Mouse (Mus musculus): Measurements from ENCODE around the gene Idh3a. TPM values are rescaled to one million over a fixed set of nuclear protein-coding genes. Genes with fewer than 3 reads are reported as not detected.
A peak's percentile ranks its signal among the peaks of the same experiment; 100 is the strongest.

Idh3a gene
- polyA plus RNA-seq, 1 experiment from 2014 or later = 118 TPM

DNA sequence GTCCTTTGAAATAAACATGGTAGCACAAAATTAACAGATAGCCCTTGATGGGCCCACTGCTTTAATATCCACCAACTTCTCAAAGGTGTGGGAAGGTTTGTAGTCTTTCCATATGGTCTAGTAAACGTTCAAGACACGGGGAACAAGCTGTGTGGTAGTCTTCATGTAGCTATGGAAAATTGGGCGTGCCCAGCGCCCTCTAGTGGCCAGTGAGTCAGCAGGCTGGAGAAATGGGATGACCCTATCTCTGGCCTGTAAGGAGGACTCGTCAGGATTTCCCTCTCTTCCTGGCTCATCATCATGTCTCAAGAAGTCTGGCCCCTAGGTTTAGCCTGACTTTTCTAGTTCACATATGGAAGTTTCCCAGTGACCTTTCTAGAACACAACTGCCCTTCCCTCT lies 38.6 kb upstream of the Idh3a start:
- H3K4me1 ChIP-seq (replicated peaks; ENCODE audit: control insufficient read depth, insufficient read depth, low read length) = no peaks in the 10 kb centered on the region
- H3K36me3 ChIP-seq (ENCODE audit: control insufficient read depth, insufficient read depth, low read length) = no peaks in the 10 kb centered on the region
- no peak overlapping the region for H3K27ac ChIP-seq (ENCODE audit: low read depth, low read length)
- no peaks in the 10 kb centered on the region for H3K9me3 ChIP-seq (ENCODE audit: control insufficient read depth, low read length)
- DNase-seq (ENCODE audit: low spot score) = peak; percentile 73
- H3K4me3 ChIP-seq (ENCODE audit: low read depth, low read length) = no peak overlapping the region
- H3K4me2 ChIP-seq (replicated peaks; ENCODE audit: low read depth, low read length) = no peak overlapping the region
- no peak overlapping the region for H3K9ac ChIP-seq (ENCODE audit: low read depth, low read length)
- 29% methylated on average over 5 of the region's 5 CpGs for WGBS
- ATAC-seq (ENCODE audit: low FRiP score) = no peak
- no peaks in the 10 kb centered on the region for H3K27me3 ChIP-seq (ENCODE audit: control insufficient read depth, insufficient read depth, low read length)

DNA sequence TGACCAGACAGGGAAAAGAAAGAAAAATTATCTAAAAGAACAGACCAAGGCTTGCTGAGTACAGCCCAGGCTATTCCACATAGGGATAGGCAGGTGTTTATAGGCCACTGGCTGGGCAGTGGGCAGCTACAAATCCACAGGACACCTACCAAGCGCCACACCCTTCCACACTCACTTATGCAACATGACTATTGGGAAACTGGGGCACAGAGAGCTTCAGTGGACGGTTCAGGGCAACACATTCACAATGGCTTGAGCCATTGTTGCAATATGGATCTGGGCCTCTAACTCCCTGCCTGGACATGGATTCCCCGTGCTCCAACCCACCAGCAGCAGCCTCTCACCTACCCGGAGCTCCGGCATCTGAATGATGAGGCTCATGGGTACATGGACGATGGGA lies 36.7 kb upstream of the Idh3a start:
- 88% methylated on average over 6 of the region's 6 CpGs for WGBS
- Histone ChIP-seq H3K36me3 (ENCODE audit: control insufficient read depth, insufficient read depth, low read length) (no peaks in the 10 kb centered on the region), H3K4me2 (replicated peaks; ENCODE audit: low read depth, low read length) (no peak overlapping the region), H3K9me3 (ENCODE audit: control insufficient read depth, low read length) (no peaks in the 10 kb centered on the region), H3K27me3 (ENCODE audit: control insufficient read depth, insufficient read depth, low read length) (no peaks in the 10 kb centered on the region), H3K9ac (ENCODE audit: low read depth, low read length) (no peak overlapping the region), H3K4me3 (ENCODE audit: low read depth, low read length) (no peak overlapping the region), H3K27ac (ENCODE audit: low read depth, low read length) (no peak overlapping the region), H3K4me1 (replicated peaks; ENCODE audit: control insufficient read depth, insufficient read depth, low read length) (no peaks in the 10 kb centered on the region)
- DNase-seq (ENCODE audit: low spot score) (no peak), ATAC-seq (ENCODE audit: low FRiP score) (no peak)

DNA sequence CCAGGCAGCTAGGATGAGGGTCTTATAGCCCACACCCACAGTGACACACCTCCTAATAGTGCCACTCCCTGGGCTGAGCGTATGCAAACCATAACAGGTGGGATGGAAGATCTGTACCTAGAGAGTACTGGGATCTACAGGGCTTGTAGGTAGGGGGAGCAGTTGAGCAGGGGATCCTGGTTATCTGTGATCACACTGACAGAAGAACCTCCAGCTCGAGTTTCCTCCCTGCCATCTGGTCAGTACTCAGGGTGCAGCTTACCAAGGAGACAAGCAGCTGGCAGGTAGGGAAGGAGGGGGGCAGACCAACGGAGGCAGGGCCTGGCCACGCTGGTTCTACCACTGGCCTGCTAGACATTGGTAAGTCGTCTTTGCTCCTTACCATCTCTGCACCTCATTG lies 33.7 kb upstream of the Idh3a start:
- ATAC-seq (ENCODE audit: low FRiP score) = no peak
- peak; percentile 14 for DNase-seq (ENCODE audit: low spot score)
- Histone ChIP-seq H3K27ac (ENCODE audit: low read depth, low read length) (no peak overlapping the region), H3K27me3 (ENCODE audit: control insufficient read depth, insufficient read depth, low read length) (no peaks in the 10 kb centered on the region), H3K4me1 (replicated peaks; ENCODE audit: control insufficient read depth, insufficient read depth, low read length) (no peaks in the 10 kb centered on the region), H3K4me3 (ENCODE audit: low read depth, low read length) (no peak overlapping the region), H3K9ac (ENCODE audit: low read depth, low read length) (no peak overlapping the region), H3K4me2 (replicated peaks; ENCODE audit: low read depth, low read length) (no peak overlapping the region), H3K36me3 (ENCODE audit: control insufficient read depth, insufficient read depth, low read length) (no peaks in the 10 kb centered on the region), H3K9me3 (ENCODE audit: control insufficient read depth, low read length) (no peaks in the 10 kb centered on the region)
- 25% methylated on average over 5 of the region's 5 CpGs for WGBS

DNA sequence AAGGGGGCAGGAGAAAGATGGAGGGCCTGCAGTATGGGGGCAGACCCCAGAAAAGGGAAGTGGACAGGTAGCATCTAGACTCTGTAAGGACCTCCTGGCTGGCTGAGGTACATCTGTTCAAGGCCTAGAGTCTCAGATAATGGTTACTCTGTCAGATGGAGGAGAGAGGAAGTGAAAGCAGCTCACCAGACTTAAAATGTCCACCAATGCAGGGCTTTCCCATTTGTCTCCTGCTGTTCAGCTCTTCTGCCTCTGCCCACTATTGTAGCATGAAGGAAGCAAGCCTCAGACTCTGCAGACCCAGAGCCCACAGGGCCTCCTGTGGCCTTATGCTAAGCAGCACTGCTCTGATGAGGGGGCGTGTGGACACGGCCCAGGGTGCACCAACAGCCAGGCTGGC lies 31.1 kb upstream of the Idh3a start:
- DNase-seq (ENCODE audit: low spot score) = no peak
- H3K36me3 ChIP-seq (ENCODE audit: control insufficient read depth, insufficient read depth, low read length) = no peaks in the 10 kb centered on the region
- H3K9me3 ChIP-seq (ENCODE audit: control insufficient read depth, low read length) = no peaks in the 10 kb centered on the region
- no peaks in the 10 kb centered on the region for H3K4me1 ChIP-seq (replicated peaks; ENCODE audit: control insufficient read depth, insufficient read depth, low read length)
- no peak overlapping the region for H3K4me3 ChIP-seq (ENCODE audit: low read depth, low read length)
- no peak overlapping the region for H3K4me2 ChIP-seq (replicated peaks; ENCODE audit: low read depth, low read length)
- no peak for ATAC-seq (ENCODE audit: low FRiP score)
- no peak overlapping the region for H3K27ac ChIP-seq (ENCODE audit: low read depth, low read length)
- H3K9ac ChIP-seq (ENCODE audit: low read depth, low read length) = no peak overlapping the region
- WGBS = 68% methylated on average over 2 of the region's 2 CpGs
- no peaks in the 10 kb centered on the region for H3K27me3 ChIP-seq (ENCODE audit: control insufficient read depth, insufficient read depth, low read length)

DNA sequence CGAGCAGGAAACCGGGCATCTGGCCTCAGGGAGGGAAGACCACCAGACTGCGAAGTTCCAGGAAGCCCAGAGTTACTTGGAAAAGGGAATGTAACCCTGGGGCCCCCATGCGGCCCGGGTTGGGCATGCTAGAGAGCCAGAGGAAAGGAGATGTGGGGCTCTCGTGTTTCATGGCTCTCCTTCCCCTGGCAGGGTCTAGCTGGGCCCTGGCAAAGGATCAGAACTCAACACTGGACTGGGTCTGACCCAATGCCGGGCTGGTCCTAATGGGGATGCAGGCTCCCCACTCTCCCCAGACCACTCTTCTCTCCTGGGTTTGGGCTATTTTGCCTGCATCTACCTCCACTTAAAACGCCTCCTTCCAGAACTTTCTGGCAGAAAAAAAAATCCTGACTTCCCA lies 27.4 kb upstream of the Idh3a start:
- no peak overlapping the region for H3K4me3 ChIP-seq (ENCODE audit: low read depth, low read length)
- H3K27ac ChIP-seq (ENCODE audit: low read depth, low read length) = no peak overlapping the region
- H3K4me2 ChIP-seq (replicated peaks; ENCODE audit: low read depth, low read length) = no peak overlapping the region
- H3K27me3 ChIP-seq (ENCODE audit: control insufficient read depth, insufficient read depth, low read length) = no peaks in the 10 kb centered on the region
- ATAC-seq (ENCODE audit: low FRiP score) = no peak
- WGBS = 73% methylated on average over 8 of the region's 8 CpGs
- H3K9me3 ChIP-seq (ENCODE audit: control insufficient read depth, low read length) = no peaks in the 10 kb centered on the region
- H3K4me1 ChIP-seq (replicated peaks; ENCODE audit: control insufficient read depth, insufficient read depth, low read length) = no peaks in the 10 kb centered on the region
- H3K9ac ChIP-seq (ENCODE audit: low read depth, low read length) = no peak overlapping the region
- H3K36me3 ChIP-seq (ENCODE audit: control insufficient read depth, insufficient read depth, low read length) = no peaks in the 10 kb centered on the region
- DNase-seq (ENCODE audit: low spot score) = no peak

DNA sequence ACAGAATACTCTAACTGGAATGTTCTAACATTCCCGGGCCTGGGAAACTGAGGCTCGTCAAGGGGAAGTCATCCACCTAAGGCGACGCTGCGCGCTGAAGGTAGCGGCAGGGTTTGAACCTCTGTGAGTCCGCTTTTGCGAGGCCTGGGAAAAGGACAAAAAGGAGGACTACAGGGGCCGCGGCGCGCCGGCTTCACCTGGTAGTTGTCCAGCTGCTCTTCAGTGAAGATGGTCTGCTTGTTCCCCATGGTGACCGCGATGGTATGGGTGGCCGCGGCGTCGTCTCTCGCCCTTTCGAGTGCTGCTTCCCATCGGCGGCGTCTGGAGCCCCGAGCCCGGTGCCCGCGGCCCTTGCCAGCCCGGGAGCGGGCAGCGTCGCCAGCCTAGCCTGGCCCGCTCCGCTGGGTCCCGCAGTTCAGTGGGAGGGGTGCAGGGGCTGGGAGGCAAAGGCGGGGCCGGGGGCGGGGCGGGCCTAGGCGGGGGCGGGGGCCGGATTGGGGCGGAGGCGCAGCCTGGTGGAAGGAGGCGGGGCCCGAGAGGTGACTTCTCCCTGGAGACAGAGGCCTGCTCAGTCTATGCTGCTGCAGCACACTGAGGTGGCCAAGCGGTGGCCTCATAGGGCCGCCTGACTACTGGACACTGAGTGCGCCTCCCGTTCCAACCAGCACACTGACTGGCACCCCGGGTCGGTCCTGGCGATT lies 26.2 kb upstream of the Idh3a start, which contains the start of gene Cib2:
Gene Cib2 (minus strand): TSS at position 448 of the 701 bp plus-strand sequence.
- ATAC-seq (ENCODE audit: low FRiP score) = peak; percentile 96
- no peaks in the 10 kb centered on the region for H3K4me1 ChIP-seq (replicated peaks; ENCODE audit: control insufficient read depth, insufficient read depth, low read length)
- 1% methylated on average over 44 of the region's 54 CpGs for WGBS

DNA sequence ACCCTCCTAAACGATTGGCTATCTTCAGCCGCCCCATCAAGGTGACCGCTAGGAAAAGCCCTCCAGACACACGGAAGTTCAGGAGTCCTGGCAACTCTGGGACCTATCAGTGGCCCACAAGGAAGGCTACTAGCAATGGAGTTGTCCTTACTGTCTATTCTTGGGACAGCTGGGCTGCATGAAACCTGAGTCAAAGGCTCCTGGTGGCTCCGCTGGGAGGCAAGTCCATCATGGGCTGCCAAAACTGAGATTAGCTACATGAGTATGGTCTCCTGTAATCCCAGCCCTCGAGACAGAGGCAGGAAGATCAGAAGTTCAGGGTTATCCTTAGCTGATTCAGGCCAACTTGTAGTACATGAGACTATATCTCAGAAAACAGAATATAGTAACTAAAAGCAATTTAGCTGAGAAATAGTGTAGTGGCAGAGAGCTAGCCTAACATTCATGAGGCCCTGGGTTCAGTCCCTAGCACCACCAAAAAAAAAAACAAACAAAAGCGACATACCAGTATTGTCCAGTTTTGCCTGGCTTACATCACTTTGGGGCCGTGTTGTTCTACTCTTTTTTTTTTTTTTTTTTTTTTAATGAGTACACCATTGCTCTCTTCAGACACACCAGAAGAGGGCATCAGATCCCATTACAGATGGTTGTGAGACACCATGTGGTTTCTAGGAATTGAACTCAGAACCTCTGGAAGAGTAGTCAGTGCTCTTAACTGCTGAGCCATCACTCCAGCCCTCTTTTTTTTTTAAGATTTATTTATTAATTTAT lies 25.1 kb upstream of the Idh3a start:
- DNase-seq (ENCODE audit: low spot score) (no peak), ATAC-seq (ENCODE audit: low FRiP score) (no peak)
- Histone ChIP-seq H3K9me3 (ENCODE audit: control insufficient read depth, low read length) (no peaks in the 10 kb centered on the region), H3K4me1 (replicated peaks; ENCODE audit: control insufficient read depth, insufficient read depth, low read length) (no peaks in the 10 kb centered on the region), H3K4me3 (ENCODE audit: low read depth, low read length) (no peak overlapping the region), H3K36me3 (ENCODE audit: control insufficient read depth, insufficient read depth, low read length) (no peaks in the 10 kb centered on the region), H3K27me3 (ENCODE audit: control insufficient read depth, insufficient read depth, low read length) (no peaks in the 10 kb centered on the region), H3K4me2 (replicated peaks; ENCODE audit: low read depth, low read length) (no peak overlapping the region), H3K27ac (ENCODE audit: low read depth, low read length) (no peak overlapping the region), H3K9ac (ENCODE audit: low read depth, low read length) (no peak overlapping the region)
- 84% methylated on average over 8 of the region's 8 CpGs for WGBS

More for the DNA sequence above, 26.2 kb upstream of the Idh3a start, which contains the start of gene Cib2:
- H3K4me2 ChIP-seq (replicated peaks; ENCODE audit: low read depth, low read length) = peak within 1 kb of the TSS; percentile 81
- H3K9me3 ChIP-seq (ENCODE audit: control insufficient read depth, low read length) = no peaks in the 10 kb centered on the region
- peak within 1 kb of the TSS; percentile 50 for H3K9ac ChIP-seq (ENCODE audit: low read depth, low read length)
- no peaks in the 10 kb centered on the region for H3K36me3 ChIP-seq (ENCODE audit: control insufficient read depth, insufficient read depth, low read length)
- DNase-seq (ENCODE audit: low spot score) = peak; percentile 81
- no peaks in the 10 kb centered on the region for H3K27me3 ChIP-seq (ENCODE audit: control insufficient read depth, insufficient read depth, low read length)
- H3K27ac ChIP-seq (ENCODE audit: low read depth, low read length) = no peak within 1 kb of the TSS
- H3K4me3 ChIP-seq (ENCODE audit: low read depth, low read length) = peak within 1 kb of the TSS; percentile 51

DNA sequence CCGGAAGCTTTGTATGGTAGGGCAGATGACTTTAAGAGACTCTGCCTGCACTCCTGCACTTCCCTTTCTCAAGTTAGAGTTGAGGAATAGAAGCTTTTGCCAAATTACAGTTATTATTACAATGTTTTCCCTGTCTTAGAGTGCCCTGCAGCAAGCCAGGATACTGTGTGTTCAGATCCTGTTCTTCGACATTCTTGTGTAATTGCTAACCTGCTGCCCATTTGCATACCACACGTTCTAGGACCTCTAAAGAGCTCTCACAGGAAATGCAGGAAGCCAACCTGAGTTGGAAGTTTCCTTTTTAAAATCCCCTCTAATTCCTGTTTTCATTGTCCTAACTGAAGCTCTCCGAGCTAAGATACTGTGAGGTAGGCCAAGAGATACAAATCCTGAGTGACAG lies 19.2 kb upstream of the Idh3a start:
- H3K9ac ChIP-seq (ENCODE audit: low read depth, low read length) = no peak overlapping the region
- H3K4me3 ChIP-seq (ENCODE audit: low read depth, low read length) = no peak overlapping the region
- no peak overlapping the region for H3K4me2 ChIP-seq (replicated peaks; ENCODE audit: low read depth, low read length)
- H3K27me3 ChIP-seq (ENCODE audit: control insufficient read depth, insufficient read depth, low read length) = no peaks in the 10 kb centered on the region
- DNase-seq (ENCODE audit: low spot score) = no peak
- no peaks in the 10 kb centered on the region for H3K9me3 ChIP-seq (ENCODE audit: control insufficient read depth, low read length)
- 66% methylated on average over 4 of the region's 4 CpGs for WGBS
- no peaks in the 10 kb centered on the region for H3K4me1 ChIP-seq (replicated peaks; ENCODE audit: control insufficient read depth, insufficient read depth, low read length)
- H3K36me3 ChIP-seq (ENCODE audit: control insufficient read depth, insufficient read depth, low read length) = no peaks in the 10 kb centered on the region
- no peak for ATAC-seq (ENCODE audit: low FRiP score)
- no peak overlapping the region for H3K27ac ChIP-seq (ENCODE audit: low read depth, low read length)

DNA sequence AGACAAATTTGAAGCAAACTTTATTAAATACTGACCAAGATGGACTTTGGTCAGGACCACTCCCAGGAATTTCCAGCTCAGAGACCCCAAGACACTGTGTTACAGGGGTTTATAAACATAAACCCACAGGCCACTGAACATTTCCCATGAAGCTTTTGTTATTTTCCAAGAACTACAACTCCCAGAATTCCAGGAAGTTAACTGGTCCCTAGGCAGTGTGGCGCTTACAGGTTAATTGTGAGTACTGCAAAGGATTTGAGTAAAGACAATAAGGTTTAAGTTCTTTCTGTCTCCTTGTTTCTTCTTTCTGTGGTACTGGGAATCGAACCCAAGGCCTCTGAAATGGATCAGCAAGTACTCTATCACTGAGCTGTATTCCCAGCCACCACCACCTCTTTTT lies 17.4 kb upstream of the Idh3a start:
- Histone ChIP-seq H3K9me3 (ENCODE audit: control insufficient read depth, low read length) (no peaks in the 10 kb centered on the region), H3K4me1 (replicated peaks; ENCODE audit: control insufficient read depth, insufficient read depth, low read length) (no peaks in the 10 kb centered on the region), H3K4me3 (ENCODE audit: low read depth, low read length) (no peak overlapping the region), H3K27ac (ENCODE audit: low read depth, low read length) (no peak overlapping the region), H3K9ac (ENCODE audit: low read depth, low read length) (no peak overlapping the region), H3K36me3 (ENCODE audit: control insufficient read depth, insufficient read depth, low read length) (no peaks in the 10 kb centered on the region), H3K27me3 (ENCODE audit: control insufficient read depth, insufficient read depth, low read length) (no peaks in the 10 kb centered on the region), H3K4me2 (replicated peaks; ENCODE audit: low read depth, low read length) (no peak overlapping the region)
- ATAC-seq (ENCODE audit: low FRiP score) (no peak), DNase-seq (ENCODE audit: low spot score) (peak; percentile 23)
- 39% methylated on average over 2 of the region's 2 CpGs for WGBS
